Mouse (Mus musculus): ENCODE data around the gene Ppp6r3.

The Ppp6r3 gene

DNA sequence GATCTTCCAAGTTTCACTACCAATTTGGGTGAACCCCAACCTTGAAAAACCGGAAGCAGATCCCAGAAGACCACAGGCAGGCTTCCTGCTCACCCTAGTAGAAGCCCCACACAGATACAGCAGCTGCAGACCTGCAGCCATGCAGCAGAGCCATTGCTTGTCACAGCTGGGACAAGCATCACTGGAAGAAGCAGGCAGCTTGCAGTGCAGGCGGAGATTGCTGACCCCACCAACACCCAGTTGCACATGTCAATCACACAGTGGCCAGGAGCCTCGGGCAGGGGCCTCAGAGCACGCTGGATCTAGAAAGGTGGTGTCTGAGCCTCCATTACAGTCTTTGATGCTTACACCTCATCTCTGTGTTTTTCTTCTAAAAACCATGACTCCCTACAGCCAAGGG is 141.4 kb downstream of the Ppp6r3 start:
- DNase-seq (ENCODE audit: low read depth, low spot score), result no peak

DNA sequence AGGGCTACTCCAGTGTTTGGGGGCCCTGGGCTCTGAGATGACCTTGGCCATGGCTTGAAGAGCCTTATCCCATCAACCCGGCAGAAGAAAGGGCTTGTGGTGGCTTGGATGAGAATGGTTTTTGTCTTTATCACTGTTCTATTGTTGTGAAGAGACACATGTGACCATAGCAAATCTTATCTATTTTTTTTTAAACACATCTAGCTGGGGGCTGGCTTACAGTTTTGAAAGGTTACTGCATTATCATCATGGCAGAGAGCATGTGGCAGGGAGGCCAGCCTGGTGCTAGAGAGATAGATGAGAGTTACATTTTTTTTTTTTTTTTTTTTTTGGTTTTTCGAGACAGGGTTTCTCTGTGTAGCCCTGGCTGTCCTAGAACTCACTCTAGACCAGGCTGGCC is 143.6 kb downstream of the Ppp6r3 start:
- DNase-seq (ENCODE audit: low read depth, low spot score), result no peak

DNA sequence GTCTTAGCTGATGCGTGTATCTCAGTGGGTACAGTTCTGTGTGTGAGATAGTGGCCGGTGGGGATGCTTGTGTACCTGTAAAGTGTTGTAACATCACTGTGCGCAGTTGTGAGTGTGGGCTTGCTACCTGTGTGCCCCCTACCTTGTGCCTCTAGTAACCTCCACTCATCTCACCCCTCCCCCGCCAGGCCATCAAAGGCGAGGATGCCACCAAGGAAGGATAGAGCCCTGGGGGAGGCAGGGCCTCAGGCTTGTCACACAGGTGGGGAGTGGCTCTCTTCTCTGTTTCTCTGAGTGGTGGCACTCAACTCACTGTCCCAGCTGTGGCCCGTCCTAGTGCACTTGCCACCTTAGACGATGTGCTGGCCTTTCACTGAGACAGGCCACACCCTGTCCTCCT is 144.5 kb downstream of the Ppp6r3 start:
- DNase-seq (ENCODE audit: low read depth, low spot score), result no peak

DNA sequence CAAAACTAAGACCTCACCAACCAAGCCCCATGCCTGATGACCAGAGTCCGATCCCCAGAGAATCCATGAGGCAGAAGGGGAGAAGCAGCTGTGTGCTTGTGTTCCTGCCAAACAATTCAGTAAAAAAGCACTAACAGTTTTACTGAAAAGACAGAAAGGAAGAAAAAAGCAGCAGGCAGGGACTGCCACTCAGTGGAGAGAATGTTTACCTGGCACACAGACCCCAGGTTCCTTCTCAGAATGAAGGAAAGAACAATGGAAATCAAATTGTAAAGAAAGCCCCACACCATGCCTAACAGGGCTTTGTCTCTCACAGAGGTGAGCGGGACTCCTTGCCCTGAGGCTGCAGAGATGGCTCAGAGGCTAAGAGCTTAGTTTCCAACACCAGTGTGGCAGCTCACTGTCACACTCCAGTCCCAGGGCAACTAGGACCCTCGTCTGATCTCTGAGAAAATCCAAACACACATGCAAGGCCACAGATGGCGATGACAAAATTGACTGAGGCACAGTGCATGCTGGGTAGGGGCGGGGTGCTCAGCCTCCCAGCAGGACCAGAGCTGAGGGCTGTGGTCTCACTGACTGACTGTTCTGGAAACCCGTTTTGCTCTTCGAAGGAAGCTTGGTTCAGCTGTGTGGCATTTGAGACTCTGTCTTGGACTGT is 146.3 kb downstream of the Ppp6r3 start:
- DNase-seq (ENCODE audit: low read depth, low spot score), result no peak

DNA sequence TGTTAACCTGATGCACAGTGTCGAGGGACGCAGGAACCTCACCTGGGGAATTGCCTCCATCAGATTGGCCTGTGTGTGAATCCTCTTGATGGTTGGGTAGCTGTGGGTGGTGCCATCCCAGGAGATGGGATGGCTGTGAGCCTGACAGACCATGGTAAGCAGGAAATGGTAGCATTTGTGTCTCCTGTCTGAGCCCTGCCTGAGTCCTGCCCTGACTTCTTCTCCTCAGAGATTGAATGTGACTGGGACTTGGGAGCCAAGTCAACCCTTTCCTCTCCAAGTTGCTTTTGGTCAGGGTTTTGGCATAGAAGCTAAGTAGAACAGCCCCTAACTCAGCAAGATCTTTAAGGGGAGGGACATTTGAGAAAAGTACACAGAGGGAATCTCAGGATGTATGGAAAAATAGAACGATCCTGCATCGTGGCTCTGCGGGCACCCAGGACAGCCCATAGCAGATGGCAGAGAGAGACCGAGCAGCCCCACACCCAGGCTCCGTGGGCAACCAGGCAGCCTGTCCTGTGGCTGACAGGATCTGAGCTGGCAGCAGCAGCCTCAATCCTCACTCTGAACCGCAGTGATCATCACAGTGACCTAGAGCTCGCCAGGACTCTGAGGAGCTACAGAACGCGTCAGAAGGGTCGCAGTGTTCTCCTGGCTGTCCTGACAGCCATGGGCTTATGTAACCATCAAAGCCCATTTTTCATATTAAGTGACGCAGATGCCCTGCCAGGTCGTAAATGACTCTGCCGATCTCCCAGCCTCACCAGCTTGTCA is 147.3 kb downstream of the Ppp6r3 start:
- no peak for DNase-seq (ENCODE audit: low read depth, low spot score)

DNA sequence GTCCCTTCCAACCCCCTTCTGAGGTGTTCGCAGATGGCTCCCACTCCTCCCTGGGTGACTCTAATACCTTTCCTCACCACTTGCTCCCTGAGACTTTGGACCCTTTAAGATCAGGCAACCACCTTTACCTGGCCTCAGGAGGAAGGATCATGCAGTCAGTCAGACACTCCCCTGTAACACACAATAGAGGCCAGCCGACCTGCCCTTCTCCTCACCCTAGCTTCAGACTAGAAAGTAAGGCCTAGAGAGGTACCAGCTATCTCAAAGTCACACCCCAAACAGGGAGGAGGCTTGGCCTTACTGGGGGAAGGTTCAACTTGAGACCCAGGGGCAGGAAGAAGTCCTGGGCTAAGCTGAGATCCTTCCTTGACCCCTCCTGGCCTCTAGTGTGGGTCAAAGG is 151.3 kb downstream of the Ppp6r3 start:
- no peak for DNase-seq (ENCODE audit: low read depth, low spot score)

DNA sequence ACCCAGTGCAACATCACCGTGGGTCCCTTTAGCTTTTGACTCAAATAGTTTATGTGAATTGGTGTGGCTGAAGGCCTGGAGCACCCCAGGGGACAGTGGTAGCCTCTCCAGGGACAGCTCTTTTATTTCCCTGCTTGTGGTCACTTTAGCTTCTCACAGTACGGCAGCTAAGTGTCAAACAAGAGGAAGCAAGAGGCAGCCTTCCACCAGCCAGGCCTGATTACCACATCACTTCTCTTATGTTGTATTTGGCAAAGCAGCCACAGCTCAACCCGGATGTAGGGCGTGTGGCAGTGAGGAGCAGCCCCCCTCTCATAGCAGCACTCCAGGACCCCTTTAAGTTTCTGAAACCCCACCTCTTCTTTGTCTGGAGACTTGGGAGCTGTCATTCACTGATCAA is 152.6 kb downstream of the Ppp6r3 start:
- DNase-seq (ENCODE audit: low read depth, low spot score), result no peak

DNA sequence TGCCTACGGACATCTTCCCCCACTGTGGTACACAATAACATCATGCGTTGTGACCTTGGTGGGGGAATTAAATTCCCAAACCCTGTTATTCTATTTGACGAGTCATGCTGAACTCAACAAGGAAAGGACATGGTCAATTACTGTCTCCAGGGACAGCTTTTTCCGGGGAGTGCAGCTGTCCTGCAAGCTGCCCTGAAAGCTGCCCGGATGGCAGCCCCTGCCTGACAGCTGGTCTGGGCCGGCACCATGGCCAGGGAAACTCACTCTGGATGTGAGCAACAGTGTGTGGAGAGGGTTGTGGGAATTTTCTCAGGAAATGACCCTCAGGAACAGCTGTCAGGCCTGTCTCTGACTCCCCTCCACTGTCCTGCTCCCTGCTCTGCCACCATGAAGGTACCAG is 153.1 kb downstream of the Ppp6r3 start:
- no peak for DNase-seq (ENCODE audit: low read depth, low spot score)

DNA sequence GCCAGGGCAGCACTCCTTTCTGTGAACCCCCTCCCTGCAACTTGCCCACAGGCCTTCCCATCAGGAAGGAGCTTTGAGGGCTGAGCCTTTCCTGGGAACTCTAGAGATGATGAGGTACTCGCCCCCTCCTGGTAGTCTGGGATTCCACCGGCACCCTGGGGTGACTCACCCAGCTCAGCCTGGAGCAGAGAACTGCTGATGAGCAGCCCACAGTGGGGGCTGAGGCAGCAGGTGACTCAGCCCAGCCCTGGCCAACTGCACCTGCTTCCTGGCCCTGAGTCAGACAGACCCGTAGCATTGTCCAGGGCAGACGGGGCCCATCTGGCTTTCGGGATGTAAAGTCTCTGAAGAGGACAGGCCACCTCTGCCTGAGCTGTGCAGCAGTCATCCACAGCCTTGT is 156.3 kb downstream of the Ppp6r3 start:
- DNase-seq (ENCODE audit: low read depth, low spot score), result no peak

DNA sequence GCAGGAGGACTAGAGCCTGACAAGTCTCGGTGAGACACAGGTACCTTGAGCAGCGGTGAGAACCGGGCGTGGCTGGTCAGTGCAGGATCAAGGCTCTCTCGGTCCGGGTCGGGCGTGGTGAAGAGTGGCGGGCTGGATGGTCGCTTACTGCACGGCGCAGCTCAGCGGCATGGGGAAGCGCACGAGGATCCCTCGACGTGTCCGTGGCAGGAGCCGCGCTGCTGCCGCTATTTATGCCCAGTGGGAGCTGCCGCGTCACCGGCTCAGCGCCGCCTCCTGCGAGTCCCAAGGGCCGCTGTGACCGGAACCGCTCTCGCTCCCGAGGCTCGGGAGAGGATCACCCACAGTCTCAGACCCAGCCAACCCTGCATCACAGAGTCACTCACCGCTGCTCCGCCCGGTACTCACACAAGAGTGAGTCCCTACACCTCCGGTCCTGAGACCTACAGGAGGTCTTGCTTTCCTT is 161.2 kb downstream of the Ppp6r3 start, which contains the start of gene Gal:
Gal (minus strand) TSS at position 277 of the 466 bp plus-strand sequence.
- no peak for DNase-seq (ENCODE audit: low read depth, low spot score)

DNA sequence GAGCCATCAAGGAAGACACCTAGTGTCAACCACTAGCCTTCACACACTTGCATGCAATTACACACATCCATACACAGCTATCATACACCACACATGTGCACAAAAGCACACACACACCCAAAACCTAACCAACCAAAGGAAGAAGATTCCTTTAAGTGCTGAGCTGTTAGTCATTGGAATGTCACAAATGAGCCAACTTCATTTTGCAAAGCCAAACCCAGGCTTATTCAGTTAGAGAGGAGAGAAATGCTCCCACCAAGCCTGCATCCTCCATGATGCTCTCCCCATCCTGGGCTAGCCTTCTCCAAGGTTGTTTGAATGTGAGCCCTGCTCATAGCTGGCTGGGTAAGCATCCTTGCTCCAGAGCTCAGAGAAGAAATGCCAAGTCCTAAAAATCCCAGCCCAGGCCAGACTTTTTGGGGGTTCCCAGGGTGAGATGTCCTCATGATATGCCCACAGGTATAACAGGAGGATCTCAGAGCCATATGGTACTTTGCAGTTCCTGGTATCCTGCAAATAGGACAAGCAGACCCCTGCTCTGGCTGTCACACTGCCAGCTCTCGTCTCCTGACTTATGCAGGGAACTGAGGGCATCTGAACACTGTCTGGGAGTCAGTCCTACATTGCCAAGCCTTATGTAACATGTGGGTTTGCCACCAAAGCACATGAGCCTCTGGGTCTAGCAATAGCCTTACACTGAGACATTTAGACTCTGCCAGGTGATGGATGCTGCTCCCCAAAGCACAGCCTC is 169.8 kb downstream of the Ppp6r3 start:
- DNase-seq (ENCODE audit: low read depth, low spot score), result no peak

Data from brain, embryonic 18.5 days (tissue).